Mouse (Mus musculus) hindbrain, postnatal 0 days (tissue): Measurements from ENCODE around the gene Gm42715. TPM values are rescaled to one million over a fixed set of nuclear protein-coding genes. Genes with fewer than 3 reads are reported as not detected.
A peak's percentile ranks its signal among the peaks of the same experiment; 100 is the strongest.

Experiments used
- ATAC-seq: fragments of 200-750 bp; cut with Nextera tagmentation; 2 replicates; pipeline ENCODE4 v1.8.0; 2017; ENCODE audit warnings: mild to moderate bottlenecking, moderate TSS enrichment, moderate library complexity
- DNase-seq: peaks from one replicate; pipeline ENCODE4 v3.0.0-alpha.2; 2015; ENCODE audit warnings: low spot score
- H3K27ac ChIP-seq: fragments of 300-500 bp; sonication (generic); 2 replicates; pipeline ENCODE4 v1.5.1; 2014; ENCODE audit warnings: mild to moderate bottlenecking
- H3K27me3 ChIP-seq: fragments of 300-500 bp; sonication (generic); 2 replicates; pipeline ENCODE4 v1.6.1; 2014; ENCODE audit warnings: low read length, mixed read lengths; ENCODE audit not compliant: insufficient read depth
- H3K36me3 ChIP-seq: fragments of 300-500 bp; sonication (generic); 2 replicates; pipeline ENCODE4 v1.6.1; 2014; ENCODE audit warnings: low read length, mixed read lengths; ENCODE audit not compliant: insufficient read depth
- H3K4me1 ChIP-seq: fragments of 300-500 bp; sonication (generic); 2 replicates; pipeline ENCODE4 v1.6.1; 2014; ENCODE audit warnings: antibody characterized with exemption, low read length, mixed read lengths; ENCODE audit not compliant: insufficient read depth
- H3K4me2 ChIP-seq: fragments of 300-500 bp; sonication (generic); 2 replicates; pipeline ENCODE4 v1.6.1; 2014; ENCODE audit warnings: low read depth, mild to moderate bottlenecking, low read length, moderate library complexity, mixed read lengths
- H3K4me3 ChIP-seq: fragments of 300-500 bp; sonication (generic); 2 replicates; pipeline ENCODE4 v1.5.1; 2014; ENCODE audit warnings: low read length
- H3K9ac ChIP-seq: fragments of 300-500 bp; sonication (generic); replicated peaks from 2 replicates; pipeline ENCODE4 v1.6.1; 2014; ENCODE audit warnings: mild to moderate bottlenecking, low read length, moderate library complexity, mixed read lengths
- H3K9me3 ChIP-seq: fragments of 300-500 bp; sonication (generic); 2 replicates; pipeline ENCODE4 v1.6.1; 2016; ENCODE audit warnings: low read length, mixed read lengths
- CTCF ChIP-seq: IDR thresholded peaks from 2 replicates; pipeline ENCODE4 v1.5.1; 2016; ENCODE audit warnings: antibody characterized with exemption, control low read depth, low read depth
- WGBS: fragments of 180-500 bp; shearing (Covaris S2); extraction: QIAGEN DNeasy Blood & Tissue Kit; methylation state at CpG from one replicate; pipeline ENCODE4 v1.1.7; 2014; 5-methylcytosine and 5-hydroxymethylcytosine counted together
- polyA plus RNA-seq: library from polyadenylated mRNA; unstranded; fragments of >200 nt; fragmentation: Nextera tagmentation; extraction: Ambion mirVana; gene quantifications from 2 replicates; pipeline ENCODE4 v1.2.1, GENCODE M21; 2015
- total RNA-seq: library from RNA; depleted of rRNA; stranded (reverse); fragments of >200 nt; gene quantifications from 2 replicates; pipeline ENCODE4 v1.2.3, GENCODE M21; 2014

Gene Gm42715
- total and polyA plus RNA-seq, 2 experiments from 2014 or later: 11.2 to 18.9 TPM

GRCm38 (mm10) chr7:127474378-127475070 lies 44.9 kb upstream of the Gm42715 start:
- no peak overlapping the region for H3K4me2 ChIP-seq
- no peaks in the 10 kb centered on the region for H3K27me3 ChIP-seq
- peaks cover 28% of the 10 kb centered on the region for H3K36me3 ChIP-seq
- H3K4me3 ChIP-seq: no peak overlapping the region
- peaks cover 14% of the 10 kb centered on the region; the same call in 1 of the 2 replicates for H3K4me1 ChIP-seq
- no peak for TF ChIP-seq CTCF
- no peak for ATAC-seq
- no peak overlapping the region for H3K9ac ChIP-seq
- H3K9me3 ChIP-seq: no peaks in the 10 kb centered on the region
- no peak for DNase-seq
- 66% methylated on average over 6 of the region's 6 CpGs for WGBS
- H3K27ac ChIP-seq: no peak overlapping the region

GRCm38 (mm10) chr7:127475186-127475740 lies 44.1 kb upstream of the Gm42715 start:
- 94% methylated on average over 11 of the region's 11 CpGs for WGBS
- H3K9ac ChIP-seq: no peak overlapping the region
- no peak overlapping the region for H3K4me2 ChIP-seq
- no peaks in the 10 kb centered on the region for H3K27me3 ChIP-seq
- peaks cover 28% of the 10 kb centered on the region for H3K36me3 ChIP-seq
- DNase-seq (no peak), ATAC-seq (no peak)
- H3K27ac ChIP-seq: no peak overlapping the region
- no peaks in the 10 kb centered on the region for H3K9me3 ChIP-seq
- H3K4me1 ChIP-seq: peaks cover 17% of the 10 kb centered on the region; the same call in 1 of the 2 replicates
- TF ChIP-seq CTCF: no peak
- H3K4me3 ChIP-seq: no peak overlapping the region

GRCm38 (mm10) chr7:127476336-127476735 lies 43.0 kb upstream of the Gm42715 start:
- no peak overlapping the region for H3K4me3 ChIP-seq
- no peak overlapping the region for H3K9ac ChIP-seq
- H3K4me1 ChIP-seq: peaks cover 24% of the 10 kb centered on the region
- ATAC-seq (no peak), DNase-seq (no peak)
- H3K4me2 ChIP-seq: no peak overlapping the region
- WGBS: 93% methylated on average over 11 of the region's 11 CpGs
- no peaks in the 10 kb centered on the region for H3K27me3 ChIP-seq
- no peaks in the 10 kb centered on the region for H3K9me3 ChIP-seq
- no peak for TF ChIP-seq CTCF
- H3K27ac ChIP-seq: no peak overlapping the region
- peaks cover 33% of the 10 kb centered on the region for H3K36me3 ChIP-seq

GRCm38 (mm10) chr7:127476855-127477254 lies 42.5 kb upstream of the Gm42715 start:
- Histone ChIP-seq H3K27ac (peak overlapping the region; percentile 98), H3K4me3 (peak overlapping the region; percentile 89), H3K4me2 (peak overlapping the region; percentile 94), H3K9me3 (no peaks in the 10 kb centered on the region), H3K4me1 (peaks cover 24% of the 10 kb centered on the region), H3K27me3 (no peaks in the 10 kb centered on the region), H3K9ac (0 out of 2 replicates have a peak overlapping the region, but pooled peaks have one; percentile 97), H3K36me3 (peaks cover 33% of the 10 kb centered on the region)
- ATAC-seq: no peak
- TF ChIP-seq CTCF: no peak
- 83% methylated on average over 4 of the region's 4 CpGs for WGBS
- no peak for DNase-seq

- WGBS: under 1% methylated on average over 50 of the region's 50 CpGs
- H3K27me3 ChIP-seq: no peaks in the 10 kb centered on the region
- peak overlapping the region; percentile 98 for H3K27ac ChIP-seq
- peak; percentile 94 for ATAC-seq
- H3K4me2 ChIP-seq: peak overlapping the region; percentile 94
- peaks cover 20% of the 10 kb centered on the region for H3K4me1 ChIP-seq
- H3K4me3 ChIP-seq: peak overlapping the region; percentile 89
- DNase-seq: peak; percentile 99
- peak overlapping the region; percentile 97 for H3K9ac ChIP-seq
- TF ChIP-seq CTCF: peak; percentile 48
- no peaks in the 10 kb centered on the region for H3K9me3 ChIP-seq
- peaks cover 43% of the 10 kb centered on the region for H3K36me3 ChIP-seq
These were observed 41.4 kb upstream of the Gm42715 start for GRCm38 (mm10) chr7:127477687-127478634.

GRCm38 (mm10) chr7:127478635-127479317 lies 40.6 kb upstream of the Gm42715 start, which contains the start of gene Fbrs:
TSS of gene Fbrs (plus strand) at chr7:127479199.
- Histone ChIP-seq H3K36me3 (peaks cover 45% of the 10 kb centered on the region), H3K27ac (peak within 1 kb of the TSS; percentile 98), H3K27me3 (no peaks in the 10 kb centered on the region), H3K4me1 (peaks cover 20% of the 10 kb centered on the region), H3K4me2 (peak within 1 kb of the TSS; percentile 94), H3K9me3 (no peaks in the 10 kb centered on the region), H3K4me3 (peak within 1 kb of the TSS; percentile 89), H3K9ac (peak within 1 kb of the TSS; percentile 97)
- under 1% methylated on average over 60 of the region's 62 CpGs for WGBS
- ATAC-seq (peak; percentile 84), DNase-seq (peak; percentile 98)
- TF ChIP-seq CTCF: 0 out of 2 replicates have a peak, but pooled peaks have one; percentile 13
